Mouse (Mus musculus): ENCODE results near the gene Ttll13. TPM values are rescaled to one million over a fixed set of nuclear protein-coding genes. Genes with fewer than 3 reads are reported as not detected.

Ttll13 gene
- polyA plus RNA-seq, 1 experiment from 2014 or later = 0.61 TPM

DNA sequence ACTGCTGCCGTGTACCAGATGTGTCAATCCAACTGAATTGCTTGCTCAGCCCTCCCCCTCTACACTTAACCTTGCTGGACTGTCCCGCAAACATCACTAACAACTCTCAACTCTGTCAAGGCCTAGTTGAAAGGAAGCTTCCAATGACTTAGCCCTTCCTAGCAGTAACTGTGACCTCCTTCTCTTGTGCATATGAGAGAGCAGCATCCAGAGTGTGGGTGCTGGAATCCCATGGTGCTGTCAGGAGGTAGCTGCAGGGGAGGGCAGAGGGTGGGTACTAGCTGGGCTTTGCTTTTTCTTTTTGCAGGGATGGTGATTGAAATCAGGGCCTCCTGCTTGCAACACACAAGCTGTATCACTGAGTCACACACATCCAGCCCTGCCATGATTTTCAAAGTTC lies 27.3 kb downstream of the Ttll13 start:
- 65% methylated on average over 2 of the region's 2 CpGs for WGBS (ENCODE audit: insufficient replicate concordance)
- no peak for ATAC-seq
- Histone ChIP-seq H3K9me3 (replicated peaks) (no peaks in the 10 kb centered on the region), H3K4me3 (no peak overlapping the region), H3K27me3 (replicated peaks) (no peaks in the 10 kb centered on the region), H3K4me2 (no peak overlapping the region), H3K27ac (no peak overlapping the region), H3K9ac (no peak overlapping the region), H3K36me3 (peaks cover 63% of the 10 kb centered on the region), H3K4me1 (peaks cover 37% of the 10 kb centered on the region)

DNA sequence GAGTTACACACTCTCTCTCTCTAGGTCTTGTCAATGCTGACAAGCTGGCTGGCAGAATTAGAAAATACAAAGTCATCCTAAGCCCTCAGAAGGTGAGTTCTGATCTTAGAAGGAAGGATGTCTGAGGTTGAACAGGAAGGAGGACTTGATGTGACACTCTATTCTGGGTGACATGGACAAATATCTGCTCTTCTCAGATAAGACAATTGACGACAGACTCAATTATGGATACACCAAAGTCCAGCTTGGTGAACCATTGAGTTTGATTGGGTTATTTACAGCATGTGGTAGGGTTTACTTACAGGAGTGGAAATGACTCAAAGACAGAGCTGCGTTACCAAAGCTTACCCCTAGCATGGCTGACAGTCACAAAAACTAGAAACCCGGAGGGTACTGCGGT lies 30.2 kb downstream of the Ttll13 start:
- peaks cover 83% of the 10 kb centered on the region for H3K36me3 ChIP-seq
- WGBS (ENCODE audit: insufficient replicate concordance) = 59% methylated on average over 4 of the region's 4 CpGs
- H3K9me3 ChIP-seq (replicated peaks) = no peaks in the 10 kb centered on the region
- 0 out of 2 replicates have a peak, but pooled peaks have one; percentile 32 for ATAC-seq
- H3K27ac ChIP-seq = peak overlapping the region; percentile 12; the same call in 1 of the 2 replicates
- no peak overlapping the region for H3K4me3 ChIP-seq
- no peaks in the 10 kb centered on the region for H3K27me3 ChIP-seq (replicated peaks)
- no peak overlapping the region for H3K9ac ChIP-seq
- no peak overlapping the region for H3K4me2 ChIP-seq
- H3K4me1 ChIP-seq = peaks cover 13% of the 10 kb centered on the region

DNA sequence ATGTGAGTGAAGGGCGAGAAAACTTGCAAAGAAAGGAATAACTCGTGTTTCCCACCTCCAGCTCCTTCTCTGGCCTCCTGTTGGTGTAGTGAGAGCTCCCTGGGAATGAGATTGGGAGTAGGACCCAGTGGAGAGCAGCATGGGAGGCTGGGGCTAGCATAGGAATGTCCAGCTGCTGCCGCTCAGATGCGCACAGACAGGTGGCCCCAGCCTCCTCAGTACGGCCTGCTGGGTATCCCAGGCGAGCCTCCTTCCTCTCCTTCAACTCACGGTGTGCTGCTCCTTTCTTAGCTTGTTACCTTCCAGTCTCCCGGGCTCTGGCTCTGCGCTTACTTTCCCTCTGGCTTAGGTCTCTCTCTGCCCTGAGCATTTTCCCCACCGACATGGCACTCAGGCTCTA lies 33.9 kb downstream of the Ttll13 start:
- Histone ChIP-seq H3K27me3 (replicated peaks) (no peaks in the 10 kb centered on the region), H3K36me3 (peaks cover 83% of the 10 kb centered on the region), H3K4me2 (no peak overlapping the region), H3K9me3 (replicated peaks) (no peaks in the 10 kb centered on the region), H3K4me1 (peaks cover 17% of the 10 kb centered on the region), H3K27ac (no peak overlapping the region), H3K4me3 (no peak overlapping the region), H3K9ac (no peak overlapping the region)
- WGBS (ENCODE audit: insufficient replicate concordance) = 78% methylated on average over 10 of the region's 10 CpGs
- no peak for ATAC-seq

DNA sequence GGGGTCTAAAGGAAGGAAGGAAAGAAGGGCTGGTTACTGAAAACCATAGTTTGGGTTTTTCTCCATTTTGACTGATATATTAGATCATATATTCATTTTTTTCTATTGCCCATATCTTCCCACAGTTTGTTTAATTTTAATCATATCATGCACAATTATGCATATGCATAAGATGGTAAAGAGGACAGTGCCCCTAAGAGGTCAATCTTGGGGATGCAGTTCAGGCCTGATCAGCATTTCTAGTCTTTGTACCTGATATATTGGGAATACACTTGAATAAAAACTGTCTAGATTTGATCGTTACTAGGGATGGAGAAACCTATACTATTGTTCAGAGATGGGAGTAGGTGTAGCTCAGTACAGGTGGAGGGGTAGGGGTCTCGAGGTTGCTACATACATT lies 34.8 kb downstream of the Ttll13 start:
- Histone ChIP-seq H3K9ac (no peak overlapping the region), H3K4me2 (no peak overlapping the region), H3K4me1 (peaks cover 14% of the 10 kb centered on the region), H3K36me3 (peaks cover 85% of the 10 kb centered on the region), H3K4me3 (no peak overlapping the region), H3K9me3 (replicated peaks) (no peaks in the 10 kb centered on the region), H3K27me3 (replicated peaks) (no peaks in the 10 kb centered on the region), H3K27ac (no peak overlapping the region)
- no peak for ATAC-seq
- 82% methylated on average over 2 of the region's 2 CpGs for WGBS (ENCODE audit: insufficient replicate concordance)

DNA sequence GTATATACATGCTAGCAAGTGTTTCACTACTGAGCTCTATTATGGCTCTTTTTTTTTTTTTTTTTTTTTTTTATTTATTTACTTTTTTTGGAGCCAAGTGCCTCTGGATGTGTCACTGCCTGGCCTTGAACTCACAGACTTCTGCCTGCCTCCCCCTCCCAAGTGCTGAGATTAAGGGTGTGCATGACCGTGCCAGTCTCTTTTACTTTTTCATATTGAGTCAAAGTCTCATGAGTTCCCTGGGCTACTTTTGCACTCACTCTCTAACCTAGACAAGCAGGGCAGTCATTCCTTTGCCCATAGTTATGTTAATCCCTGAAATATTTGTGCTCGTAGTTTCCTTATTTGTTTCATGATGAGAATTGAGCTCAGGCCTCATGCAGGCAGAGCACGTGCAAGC lies 35.5 kb downstream of the Ttll13 start:
- H3K27me3 ChIP-seq (replicated peaks) = no peaks in the 10 kb centered on the region
- no peak overlapping the region for H3K4me3 ChIP-seq
- H3K4me2 ChIP-seq = no peak overlapping the region
- no peak overlapping the region for H3K9ac ChIP-seq
- peaks cover 15% of the 10 kb centered on the region for H3K4me1 ChIP-seq
- H3K36me3 ChIP-seq = peaks cover 85% of the 10 kb centered on the region
- no peak for ATAC-seq
- H3K27ac ChIP-seq = no peak overlapping the region
- 80% methylated on average over 3 of the region's 3 CpGs for WGBS (ENCODE audit: insufficient replicate concordance)
- H3K9me3 ChIP-seq (replicated peaks) = no peaks in the 10 kb centered on the region

DNA sequence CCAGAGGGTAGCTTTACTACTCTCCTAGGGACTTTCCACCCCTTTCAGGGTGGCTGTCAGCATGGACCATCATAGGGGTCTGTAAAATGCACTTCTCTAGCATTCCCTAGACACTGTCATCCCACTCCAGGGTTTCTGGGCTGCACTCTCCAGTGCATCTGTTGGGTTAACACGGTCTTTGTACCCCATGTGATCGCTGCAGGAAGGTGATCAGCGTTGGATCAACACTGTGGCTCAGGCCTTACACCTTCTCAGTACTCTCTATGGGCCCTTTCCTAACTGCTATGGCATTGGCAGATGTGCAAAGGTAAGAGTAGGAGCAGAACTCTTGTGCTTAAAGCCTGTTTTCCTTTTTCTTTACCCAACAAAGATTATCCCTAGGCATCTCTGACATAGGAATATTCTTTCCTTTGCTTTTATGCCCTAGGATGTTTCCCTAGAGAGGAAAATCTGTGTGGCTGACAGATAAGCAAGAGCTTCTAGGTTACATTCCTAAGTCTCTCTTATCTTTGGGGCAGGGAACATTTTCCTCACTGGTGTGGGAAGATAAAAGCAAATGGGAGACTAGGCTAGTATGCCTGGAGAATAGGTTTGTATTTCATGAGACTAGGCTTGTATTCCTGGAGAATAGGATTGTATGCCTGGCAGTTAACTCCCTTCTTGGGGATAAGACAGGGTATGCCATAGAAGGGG lies 37.2 kb downstream of the Ttll13 start:
- Histone ChIP-seq H3K27ac (no peak overlapping the region), H3K4me1 (peaks cover 17% of the 10 kb centered on the region), H3K27me3 (replicated peaks) (no peaks in the 10 kb centered on the region), H3K9ac (no peak overlapping the region), H3K4me3 (no peak overlapping the region), H3K4me2 (no peak overlapping the region), H3K9me3 (replicated peaks) (no peaks in the 10 kb centered on the region), H3K36me3 (peaks cover 86% of the 10 kb centered on the region)
- ATAC-seq = 0 out of 2 replicates have a peak, but pooled peaks have one; percentile 35
- WGBS (ENCODE audit: insufficient replicate concordance) = 52% methylated on average over 3 of the region's 3 CpGs

DNA sequence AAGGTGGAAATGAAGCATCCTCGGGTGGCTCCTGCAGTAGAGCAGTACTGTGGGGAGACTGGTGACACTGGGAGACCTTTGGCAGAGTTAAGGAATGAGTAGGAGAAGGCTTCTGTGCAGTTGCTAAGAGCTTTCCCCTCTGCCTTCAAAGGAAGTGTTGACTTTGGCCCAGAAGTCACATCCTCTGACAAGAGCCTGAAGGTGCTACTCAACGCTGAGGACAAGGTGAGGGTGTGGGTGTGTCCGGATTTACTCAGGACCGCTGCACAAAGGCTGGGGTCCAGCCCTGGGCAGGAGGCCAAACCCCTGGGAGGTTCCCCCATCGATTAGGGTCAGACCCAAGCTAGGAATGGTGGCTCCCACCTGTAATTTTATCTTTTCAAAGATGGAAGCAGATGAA lies 38.2 kb downstream of the Ttll13 start:
- no peak overlapping the region for H3K9ac ChIP-seq
- peaks cover 17% of the 10 kb centered on the region for H3K4me1 ChIP-seq
- H3K4me2 ChIP-seq = no peak overlapping the region
- ATAC-seq = no peak
- no peaks in the 10 kb centered on the region for H3K27me3 ChIP-seq (replicated peaks)
- WGBS (ENCODE audit: insufficient replicate concordance) = 80% methylated on average over 5 of the region's 5 CpGs
- H3K27ac ChIP-seq = no peak overlapping the region
- no peaks in the 10 kb centered on the region for H3K9me3 ChIP-seq (replicated peaks)
- no peak overlapping the region for H3K4me3 ChIP-seq
- H3K36me3 ChIP-seq = peaks cover 83% of the 10 kb centered on the region

DNA sequence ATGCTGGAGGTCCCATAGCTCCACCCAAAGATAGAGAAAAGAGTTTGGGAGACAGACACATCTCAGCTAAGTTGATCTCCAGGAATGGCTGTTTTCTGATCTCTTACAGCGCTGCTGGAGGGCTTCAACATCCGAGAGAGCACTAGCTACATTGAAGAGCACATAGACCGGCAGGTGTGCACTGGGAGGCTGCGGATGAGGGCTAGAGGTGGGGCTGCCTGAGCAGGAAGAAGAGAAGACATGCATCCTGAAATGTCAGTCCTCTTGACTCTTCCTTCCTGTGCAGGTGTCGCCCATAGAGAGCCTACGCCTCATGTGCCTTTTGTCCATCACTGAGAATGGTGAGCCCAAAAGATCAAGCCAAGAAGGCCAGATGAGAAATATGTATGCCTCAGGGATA lies 39.5 kb downstream of the Ttll13 start:
- Histone ChIP-seq H3K4me2 (no peak overlapping the region), H3K9me3 (replicated peaks) (no peaks in the 10 kb centered on the region), H3K4me3 (no peak overlapping the region), H3K9ac (no peak overlapping the region), H3K27ac (no peak overlapping the region), H3K36me3 (peaks cover 85% of the 10 kb centered on the region), H3K4me1 (peaks cover 17% of the 10 kb centered on the region), H3K27me3 (replicated peaks) (no peaks in the 10 kb centered on the region)
- WGBS (ENCODE audit: insufficient replicate concordance) = 83% methylated on average over 6 of the region's 6 CpGs
- no peak for ATAC-seq

DNA sequence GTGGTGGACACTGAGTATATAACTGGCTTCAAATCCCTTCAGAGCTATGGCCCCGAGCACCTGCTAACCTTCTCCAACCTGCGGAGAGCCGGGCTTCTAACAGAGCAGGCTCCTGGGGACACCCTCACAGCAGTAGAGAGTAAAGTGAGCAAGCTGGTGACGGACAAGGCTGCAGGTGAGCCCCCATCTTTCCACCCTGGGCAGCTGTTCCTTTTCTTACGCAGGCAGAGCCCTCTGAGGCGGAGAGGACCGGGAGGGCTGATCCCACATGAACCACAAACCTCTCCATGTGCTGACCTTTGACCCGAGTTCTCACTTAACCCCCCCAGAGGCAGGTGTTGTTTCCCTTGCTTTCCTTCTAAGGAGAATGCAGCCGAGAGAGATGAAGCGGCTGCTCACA lies 41.6 kb downstream of the Ttll13 start:
- Histone ChIP-seq H3K36me3 (peaks cover 82% of the 10 kb centered on the region), H3K9me3 (replicated peaks) (no peaks in the 10 kb centered on the region), H3K27ac (no peak overlapping the region), H3K4me3 (no peak overlapping the region), H3K9ac (no peak overlapping the region), H3K4me2 (no peak overlapping the region), H3K4me1 (peaks cover 26% of the 10 kb centered on the region), H3K27me3 (replicated peaks) (no peaks in the 10 kb centered on the region)
- WGBS (ENCODE audit: insufficient replicate concordance) = 79% methylated on average over 10 of the region's 10 CpGs
- ATAC-seq = 0 out of 2 replicates have a peak, but pooled peaks have one; percentile 24

DNA sequence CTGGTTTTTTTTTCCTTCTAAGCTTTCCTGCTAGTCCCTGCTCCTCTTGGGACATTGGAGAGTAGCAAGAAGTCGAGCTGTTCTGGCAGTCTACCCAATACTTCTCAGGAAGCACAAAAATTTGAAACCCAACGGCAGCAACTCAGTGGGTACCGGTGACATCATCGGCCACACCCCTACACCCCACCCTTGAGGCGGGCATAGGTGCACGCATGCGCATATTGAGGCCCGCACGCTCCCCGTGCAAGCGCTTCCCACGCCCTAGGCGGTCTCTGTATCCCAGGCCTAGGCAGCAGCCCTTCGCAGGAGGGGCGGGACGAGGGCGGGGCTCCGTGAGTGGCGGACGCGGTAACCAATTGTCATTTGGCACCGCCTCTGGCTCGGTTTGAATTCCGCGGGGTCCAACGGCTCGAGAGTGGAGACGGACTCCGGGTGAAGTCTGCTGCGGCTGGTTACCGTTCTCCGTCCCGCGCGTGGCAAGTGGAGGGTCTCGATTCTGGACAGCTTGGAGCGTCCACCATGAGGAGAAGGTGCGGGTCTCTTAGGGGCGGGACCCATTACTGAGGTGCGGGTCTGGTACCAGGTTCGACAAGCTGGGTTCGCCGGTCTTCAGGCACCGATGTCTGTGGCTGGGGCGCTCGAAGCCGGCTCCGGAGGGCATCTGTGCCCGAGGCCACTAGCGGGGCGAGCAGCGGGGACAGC lies 48.0 kb downstream of the Ttll13 start, which contains the start of gene Prc1:
Gene Prc1 (plus strand): TSS at position 389 of the 702 bp plus-strand sequence.
- H3K4me3 ChIP-seq = peak within 1 kb of the TSS; percentile 89
- no peaks in the 10 kb centered on the region for H3K9me3 ChIP-seq (replicated peaks)
- peaks cover 53% of the 10 kb centered on the region for H3K36me3 ChIP-seq
- WGBS (ENCODE audit: insufficient replicate concordance) = under 1% methylated on average over 52 of the region's 52 CpGs
- peaks cover 61% of the 10 kb centered on the region for H3K4me1 ChIP-seq
- peak within 1 kb of the TSS; percentile 71 for H3K4me2 ChIP-seq
- H3K27ac ChIP-seq = peak within 1 kb of the TSS; percentile 93
- H3K27me3 ChIP-seq (replicated peaks) = no peaks in the 10 kb centered on the region
- peak within 1 kb of the TSS; percentile 95 for H3K9ac ChIP-seq
- ATAC-seq = peak; percentile 99

DNA sequence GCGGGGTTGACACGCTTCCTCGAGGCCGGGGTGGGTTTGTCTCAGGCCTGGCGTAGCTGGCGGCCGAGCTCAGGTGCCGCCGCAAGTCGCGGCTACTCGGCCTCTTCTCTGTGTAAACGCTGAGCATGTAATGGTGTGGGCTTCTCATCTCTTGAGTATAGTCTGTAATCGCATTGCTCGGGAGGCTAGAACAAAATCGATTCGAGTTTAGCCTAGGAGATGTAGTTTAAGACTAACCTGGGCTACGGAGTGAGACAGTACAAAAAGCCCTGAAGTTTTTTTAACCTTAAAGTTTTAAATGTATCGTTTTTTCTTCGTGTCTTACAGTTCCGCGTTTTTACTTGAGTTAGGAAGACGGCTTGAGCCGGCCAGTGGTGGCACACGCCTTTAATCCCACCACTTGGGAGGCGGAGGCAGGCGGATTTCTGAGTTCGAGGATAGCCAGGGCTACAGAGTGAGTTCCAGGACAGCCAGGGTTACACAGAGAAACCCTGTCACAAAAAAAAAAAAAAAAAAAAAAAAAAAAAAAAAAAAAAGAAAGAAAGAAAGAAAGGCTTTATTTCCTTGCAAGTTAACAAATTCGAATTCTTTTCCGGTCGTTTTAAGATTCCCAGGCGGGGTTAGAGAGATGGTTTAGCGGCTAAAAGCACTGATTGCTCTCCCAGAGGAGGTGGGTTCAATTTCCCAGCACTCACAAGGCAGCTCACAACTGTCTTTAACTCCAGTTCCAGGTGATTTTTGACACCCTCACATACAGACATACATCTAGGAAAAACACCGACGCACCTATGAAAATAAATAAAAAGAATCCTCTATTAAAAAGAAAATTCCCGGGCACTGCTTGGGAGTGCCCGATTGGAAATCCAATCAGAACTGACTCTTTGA lies 48.8 kb downstream of the Ttll13 start:
- peak; percentile 30; the same call in 1 of the 2 replicates for ATAC-seq
- WGBS (ENCODE audit: insufficient replicate concordance) = 8% methylated on average over 37 of the region's 37 CpGs
- peak overlapping the region; percentile 95 for H3K9ac ChIP-seq

More for the DNA sequence above, 48.8 kb downstream of the Ttll13 start:
- Histone ChIP-seq H3K9me3 (replicated peaks) (no peaks in the 10 kb centered on the region), H3K27ac (peak overlapping the region; percentile 89), H3K4me1 (peaks cover 69% of the 10 kb centered on the region), H3K27me3 (replicated peaks) (no peaks in the 10 kb centered on the region), H3K4me3 (peak overlapping the region; percentile 89), H3K36me3 (peaks cover 56% of the 10 kb centered on the region), H3K4me2 (peak overlapping the region; percentile 71)

All from liver, embryonic 12.5 days (tissue).